Mouse (Mus musculus): ENCODE measurements at regions not wholly inside any gene's neighbourhood (a gene's known extent, or its start where the extent isn't known, plus 50 kb on each side); places are given as distances from the start of the nearest gene placed in this dataset.

- Histone ChIP-seq H3K4me2 (replicated peaks; ENCODE audit: low read depth) (no peak overlapping the region), H3K27me3 (replicated peaks; ENCODE audit: control insufficient read depth, insufficient read depth, low read length) (no peaks in the 10 kb centered on the region), H3K36me3 (ENCODE audit: control insufficient read depth, insufficient read depth) (no peaks in the 10 kb centered on the region), H3K9ac (ENCODE audit: low read depth, low read length) (no peak overlapping the region), H3K4me1 (replicated peaks; ENCODE audit: control insufficient read depth, insufficient read depth, low read length) (no peaks in the 10 kb centered on the region), H3K4me3 (ENCODE audit: low read depth, low read length) (no peak overlapping the region), H3K27ac (ENCODE audit: low read depth, low read length) (no peak overlapping the region), H3K9me3 (ENCODE audit: control insufficient read depth) (no peaks in the 10 kb centered on the region)
- no peak for ATAC-seq
- no peak for TF ChIP-seq CTCF (IDR thresholded peaks at IDR 0.05; ENCODE audit: low read depth)
- WGBS, result 91% methylated on average over 4 of the region's 4 CpGs
Measured at GRCm38 (mm10) chr10:43790780-43791179, 110.8 kb downstream of the Qrsl1 start.

DNA sequence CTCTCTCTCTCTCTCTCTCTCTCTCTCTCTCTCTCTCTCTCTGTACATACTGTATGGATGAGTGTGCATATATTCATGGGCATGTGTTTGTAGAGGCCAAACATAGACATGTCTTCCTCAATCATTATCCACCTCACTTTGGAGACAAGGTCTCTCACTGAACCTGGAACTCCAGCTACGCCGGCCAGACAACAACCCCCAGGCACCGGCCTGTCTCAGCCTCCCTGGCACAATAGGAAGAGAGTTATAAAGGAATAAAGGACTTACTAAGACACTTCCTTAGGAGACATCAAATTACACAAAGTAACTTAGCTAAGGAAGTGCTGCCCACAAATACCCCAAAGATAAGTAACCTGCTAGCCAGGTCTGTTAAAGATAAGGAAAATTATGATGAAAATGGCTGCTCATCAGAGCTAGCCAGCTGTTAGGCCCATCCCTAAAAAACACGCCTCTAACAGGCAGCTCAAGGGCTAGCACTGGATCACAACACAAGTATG, 110.0 kb downstream of the Qrsl1 start:
- Histone ChIP-seq H3K9me3 (ENCODE audit: control insufficient read depth) (no peaks in the 10 kb centered on the region), H3K4me3 (ENCODE audit: low read depth, low read length) (no peak overlapping the region), H3K36me3 (ENCODE audit: control insufficient read depth, insufficient read depth) (no peaks in the 10 kb centered on the region), H3K9ac (ENCODE audit: low read depth, low read length) (no peak overlapping the region), H3K27ac (ENCODE audit: low read depth, low read length) (no peak overlapping the region), H3K27me3 (replicated peaks; ENCODE audit: control insufficient read depth, insufficient read depth, low read length) (no peaks in the 10 kb centered on the region), H3K4me2 (replicated peaks; ENCODE audit: low read depth) (no peak overlapping the region), H3K4me1 (replicated peaks; ENCODE audit: control insufficient read depth, insufficient read depth, low read length) (no peaks in the 10 kb centered on the region)
- 85% methylated on average over 4 of the region's 4 CpGs for WGBS
- no peak for TF ChIP-seq CTCF (IDR thresholded peaks at IDR 0.05; ENCODE audit: low read depth)
- no peak for ATAC-seq

DNA sequence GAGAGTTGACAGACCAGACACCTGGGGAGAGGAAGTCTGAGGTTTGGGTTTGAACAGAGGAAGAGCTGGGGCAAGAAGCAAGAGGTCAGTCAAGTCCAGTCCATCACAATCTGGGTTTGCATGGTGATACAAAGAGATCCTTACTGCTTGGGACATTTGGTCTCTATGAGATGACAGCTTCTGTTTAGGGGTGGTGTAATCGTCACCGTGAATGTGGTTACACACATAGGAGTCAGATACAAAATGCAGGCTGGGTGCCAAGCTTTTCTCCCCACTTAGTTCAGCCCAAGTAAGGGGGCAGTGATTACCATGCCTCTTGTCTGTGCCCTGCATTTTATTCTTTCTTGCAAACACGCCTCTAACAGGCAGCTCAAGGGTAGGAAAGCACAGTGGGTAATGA, 108.9 kb downstream of the Qrsl1 start:
- H3K9me3 ChIP-seq (ENCODE audit: control insufficient read depth), result no peaks in the 10 kb centered on the region
- H3K36me3 ChIP-seq (ENCODE audit: control insufficient read depth, insufficient read depth), result no peaks in the 10 kb centered on the region
- no peak overlapping the region for H3K4me2 ChIP-seq (replicated peaks; ENCODE audit: low read depth)
- H3K27ac ChIP-seq (ENCODE audit: low read depth, low read length), result no peak overlapping the region
- H3K9ac ChIP-seq (ENCODE audit: low read depth, low read length), result no peak overlapping the region
- WGBS, result 88% methylated on average over 3 of the region's 3 CpGs
- no peaks in the 10 kb centered on the region for H3K4me1 ChIP-seq (replicated peaks; ENCODE audit: control insufficient read depth, insufficient read depth, low read length)
- no peaks in the 10 kb centered on the region for H3K27me3 ChIP-seq (replicated peaks; ENCODE audit: control insufficient read depth, insufficient read depth, low read length)
- no peak for TF ChIP-seq CTCF (IDR thresholded peaks at IDR 0.05; ENCODE audit: low read depth)
- ATAC-seq, result no peak
- no peak overlapping the region for H3K4me3 ChIP-seq (ENCODE audit: low read depth, low read length)

DNA sequence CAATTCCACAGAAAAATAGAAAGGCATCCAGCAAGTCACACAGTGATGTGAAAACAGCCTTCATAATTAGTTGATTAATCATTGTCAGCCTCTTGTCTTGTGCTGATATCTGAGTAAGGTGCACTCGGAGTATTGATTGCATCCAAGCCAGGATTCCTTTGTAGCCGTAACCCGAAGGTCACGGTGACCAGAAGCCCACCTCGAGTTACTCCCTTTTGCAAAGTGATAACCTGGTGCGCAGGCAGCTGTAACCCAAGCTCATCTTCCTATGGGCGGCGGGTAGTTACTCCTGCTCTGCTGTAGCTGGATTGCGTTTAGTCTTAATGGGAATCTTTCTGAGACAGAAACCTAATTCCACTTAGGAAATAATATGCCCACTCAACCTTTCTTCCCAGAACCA, 107.0 kb downstream of the Qrsl1 start:
- Histone ChIP-seq H3K27me3 (replicated peaks; ENCODE audit: control insufficient read depth, insufficient read depth, low read length) (no peaks in the 10 kb centered on the region), H3K4me3 (ENCODE audit: low read depth, low read length) (no peak overlapping the region), H3K4me1 (replicated peaks; ENCODE audit: control insufficient read depth, insufficient read depth, low read length) (no peaks in the 10 kb centered on the region), H3K4me2 (replicated peaks; ENCODE audit: low read depth) (no peak overlapping the region), H3K27ac (ENCODE audit: low read depth, low read length) (no peak overlapping the region), H3K36me3 (ENCODE audit: control insufficient read depth, insufficient read depth) (no peaks in the 10 kb centered on the region), H3K9me3 (ENCODE audit: control insufficient read depth) (no peaks in the 10 kb centered on the region), H3K9ac (ENCODE audit: low read depth, low read length) (no peak overlapping the region)
- no peak for TF ChIP-seq CTCF (IDR thresholded peaks at IDR 0.05; ENCODE audit: low read depth)
- 54% methylated on average over 9 of the region's 9 CpGs for WGBS
- no peak for ATAC-seq

DNA sequence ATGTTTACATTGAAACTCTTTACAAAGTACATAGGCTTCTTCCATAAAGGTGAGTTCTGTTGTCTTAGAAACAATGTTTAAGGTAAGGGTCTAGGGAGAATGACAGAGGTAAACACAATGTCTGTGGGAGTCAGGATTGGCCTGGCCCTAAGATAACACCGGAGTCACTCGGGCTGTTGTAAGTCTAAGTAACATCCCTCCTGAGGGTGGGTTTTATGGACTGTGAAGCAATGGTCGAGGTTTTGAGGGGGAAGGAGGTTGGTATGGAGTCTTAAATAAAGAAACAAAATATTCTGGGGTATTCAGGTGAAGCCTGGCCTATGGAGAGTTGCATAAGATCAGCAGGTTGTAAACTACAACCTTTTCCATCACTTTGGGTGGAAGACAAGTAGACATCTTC, 101.5 kb downstream of the Qrsl1 start:
- Histone ChIP-seq H3K4me3 (ENCODE audit: low read depth, low read length) (no peak overlapping the region), H3K27ac (ENCODE audit: low read depth, low read length) (no peak overlapping the region), H3K9ac (ENCODE audit: low read depth, low read length) (no peak overlapping the region), H3K4me2 (replicated peaks; ENCODE audit: low read depth) (no peak overlapping the region), H3K9me3 (ENCODE audit: control insufficient read depth) (no peaks in the 10 kb centered on the region), H3K36me3 (ENCODE audit: control insufficient read depth, insufficient read depth) (no peaks in the 10 kb centered on the region), H3K4me1 (replicated peaks; ENCODE audit: control insufficient read depth, insufficient read depth, low read length) (no peaks in the 10 kb centered on the region), H3K27me3 (replicated peaks; ENCODE audit: control insufficient read depth, insufficient read depth, low read length) (no peaks in the 10 kb centered on the region)
- no peak for ATAC-seq
- 42% methylated on average over 3 of the region's 3 CpGs for WGBS
- TF ChIP-seq CTCF (IDR thresholded peaks at IDR 0.05; ENCODE audit: low read depth), result no peak

GRCm38 (mm10) chr10:43815291-43815690, 86.3 kb downstream of the Qrsl1 start:
- Histone ChIP-seq H3K4me3 (ENCODE audit: low read depth, low read length) (no peak overlapping the region), H3K9ac (ENCODE audit: low read depth, low read length) (no peak overlapping the region), H3K27me3 (replicated peaks; ENCODE audit: control insufficient read depth, insufficient read depth, low read length) (no peaks in the 10 kb centered on the region), H3K27ac (ENCODE audit: low read depth, low read length) (no peak overlapping the region), H3K4me1 (replicated peaks; ENCODE audit: control insufficient read depth, insufficient read depth, low read length) (no peaks in the 10 kb centered on the region), H3K9me3 (ENCODE audit: control insufficient read depth) (no peaks in the 10 kb centered on the region), H3K36me3 (ENCODE audit: control insufficient read depth, insufficient read depth) (no peaks in the 10 kb centered on the region), H3K4me2 (replicated peaks; ENCODE audit: low read depth) (no peak overlapping the region)
- no peak for ATAC-seq
- TF ChIP-seq CTCF (IDR thresholded peaks at IDR 0.05; ENCODE audit: low read depth), result no peak
- 22% methylated on average over 5 of the region's 5 CpGs for WGBS
